Mouse (Mus musculus) limb, embryonic 13.5 days (tissue): Measurements from ENCODE around the gene Prnd. TPM values are rescaled to one million over a fixed set of nuclear protein-coding genes. Genes with fewer than 3 reads are reported as not detected.

Source experiments
- ATAC-seq: fragments of 200-750 bp; cut with Nextera tagmentation; 2 replicates; pipeline ENCODE4 v1.8.0; 2017; ENCODE audit warnings: low read depth, moderate number of reproducible peaks, moderate TSS enrichment; ENCODE audit not compliant: low FRiP score
- H3K27ac ChIP-seq: fragments of 300-500 bp; sonication (generic); 2 replicates; pipeline ENCODE4 v1.5.1; 2015; ENCODE audit warnings: inconsistent platforms, mild to moderate bottlenecking, moderate library complexity
- H3K27me3 ChIP-seq: fragments of 300-500 bp; sonication (generic); 2 replicates; pipeline ENCODE4 v1.6.1; 2015; ENCODE audit warnings: mild to moderate bottlenecking, inconsistent platforms
- H3K36me3 ChIP-seq: fragments of 300-500 bp; sonication (generic); 2 replicates; pipeline ENCODE4 v1.6.1; 2015; ENCODE audit warnings: inconsistent platforms, mild to moderate bottlenecking, moderate library complexity
- H3K4me1 ChIP-seq: fragments of 300-500 bp; sonication (generic); 2 replicates; pipeline ENCODE4 v1.6.1; 2015; ENCODE audit warnings: inconsistent platforms
- H3K4me2 ChIP-seq: fragments of 300-500 bp; sonication (generic); replicated peaks from 2 replicates; pipeline ENCODE4 v1.6.1; 2015; ENCODE audit warnings: inconsistent platforms, mild to moderate bottlenecking, moderate library complexity
- H3K4me3 ChIP-seq: fragments of 300-500 bp; sonication (generic); 2 replicates; pipeline ENCODE4 v1.5.1; 2015; ENCODE audit warnings: moderate library complexity, mild to moderate bottlenecking, inconsistent platforms
- H3K9ac ChIP-seq: fragments of 300-500 bp; sonication (generic); 2 replicates; pipeline ENCODE4 v1.6.1; 2015; ENCODE audit warnings: mild to moderate bottlenecking, inconsistent platforms
- H3K9me3 ChIP-seq: fragments of 300-500 bp; sonication (generic); 2 replicates; pipeline ENCODE4 v1.6.1; 2016; ENCODE audit warnings: inconsistent platforms
- WGBS: fragments of 180-500 bp; shearing (Covaris S2); methylation state at CpG from one replicate; pipeline ENCODE4 v1.1.7; 2015; 5-methylcytosine and 5-hydroxymethylcytosine counted together
- polyA plus RNA-seq: library from polyadenylated mRNA; unstranded; fragments of >200 nt; fragmentation: Nextera tagmentation; extraction: Ambion mirVana; gene quantifications from 2 replicates; pipeline ENCODE4 v1.2.1, GENCODE M21; 2015

Prnd gene
- polyA plus RNA-seq, 1 experiment from 2014 or later: 36.8 TPM

DNA sequence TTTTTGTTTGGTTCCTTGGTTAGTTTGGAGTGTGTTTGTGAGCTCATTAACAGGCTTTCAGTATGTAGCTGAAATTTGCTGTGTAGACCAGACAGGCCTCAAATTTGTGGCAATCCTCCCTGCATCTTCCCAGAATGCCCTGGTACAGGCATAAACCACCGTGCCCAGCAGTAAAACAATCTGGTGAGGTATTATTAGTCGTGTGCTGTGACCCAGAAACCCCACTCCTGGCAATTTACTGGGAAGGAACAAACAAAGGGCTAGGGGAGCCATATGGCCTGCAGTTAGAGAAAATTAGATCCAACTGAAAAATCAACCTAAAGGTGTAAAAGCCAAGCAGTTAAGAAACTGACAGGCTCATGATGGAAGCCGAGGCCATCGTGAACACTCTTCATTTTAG, 39.3 kb upstream of the Prnd start:
- Histone ChIP-seq H3K27ac (no peak overlapping the region), H3K4me3 (no peak overlapping the region), H3K4me1 (peaks cover 17% of the 10 kb centered on the region), H3K9me3 (no peaks in the 10 kb centered on the region), H3K4me2 (peak overlapping the region; percentile 77), H3K9ac (0 out of 2 replicates have a peak overlapping the region, but pooled peaks have one; percentile 13), H3K36me3 (peaks cover 4% of the 10 kb centered on the region; the same call in 1 of the 2 replicates), H3K27me3 (no peaks in the 10 kb centered on the region)
- no peak for ATAC-seq
- WGBS: 16% methylated on average over 4 of the region's 4 CpGs

DNA sequence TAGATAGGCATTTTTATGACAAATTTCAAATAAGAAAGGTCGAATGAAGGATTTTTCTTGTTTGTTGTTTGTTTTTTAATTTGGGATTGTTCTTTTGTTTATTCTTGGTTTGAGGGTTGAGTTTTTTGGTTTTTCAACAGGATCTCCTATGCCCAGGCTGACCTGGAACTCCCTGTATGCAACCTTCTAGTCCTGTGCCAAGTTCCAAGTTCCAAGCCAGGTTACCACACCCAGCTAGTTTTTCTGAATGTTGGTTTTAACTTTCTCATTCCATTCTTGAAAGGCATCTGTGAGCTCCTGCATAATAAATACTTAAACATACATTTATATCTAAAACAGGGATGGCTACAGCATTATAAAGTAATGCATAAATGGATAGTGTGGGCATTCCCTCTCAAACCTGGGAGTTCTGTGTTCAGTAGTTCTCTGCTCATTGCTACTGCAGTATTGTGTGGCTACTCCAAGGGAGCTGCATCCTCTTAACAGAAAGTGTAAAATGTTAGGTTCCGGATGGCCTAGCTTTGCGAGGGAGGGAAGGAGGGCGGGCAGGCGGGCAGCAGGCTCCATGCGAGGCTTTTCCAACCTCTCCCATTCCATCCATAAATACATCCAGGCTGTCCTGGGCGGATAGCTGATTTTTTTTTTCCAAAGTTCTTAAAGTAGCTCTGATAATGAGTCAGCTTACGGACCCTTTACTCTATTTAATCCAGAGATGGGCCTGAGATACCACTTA, 38.0 kb upstream of the Prnd start:
- Histone ChIP-seq H3K27ac (no peak overlapping the region), H3K9me3 (no peaks in the 10 kb centered on the region), H3K27me3 (no peaks in the 10 kb centered on the region), H3K36me3 (peaks cover 7% of the 10 kb centered on the region; the same call in 1 of the 2 replicates), H3K9ac (no peak overlapping the region), H3K4me3 (no peak overlapping the region), H3K4me1 (peaks cover 17% of the 10 kb centered on the region), H3K4me2 (no peak overlapping the region)
- 68% methylated on average over 8 of the region's 8 CpGs for whole genome bisulfite sequencing
- no peak for ATAC-seq

DNA sequence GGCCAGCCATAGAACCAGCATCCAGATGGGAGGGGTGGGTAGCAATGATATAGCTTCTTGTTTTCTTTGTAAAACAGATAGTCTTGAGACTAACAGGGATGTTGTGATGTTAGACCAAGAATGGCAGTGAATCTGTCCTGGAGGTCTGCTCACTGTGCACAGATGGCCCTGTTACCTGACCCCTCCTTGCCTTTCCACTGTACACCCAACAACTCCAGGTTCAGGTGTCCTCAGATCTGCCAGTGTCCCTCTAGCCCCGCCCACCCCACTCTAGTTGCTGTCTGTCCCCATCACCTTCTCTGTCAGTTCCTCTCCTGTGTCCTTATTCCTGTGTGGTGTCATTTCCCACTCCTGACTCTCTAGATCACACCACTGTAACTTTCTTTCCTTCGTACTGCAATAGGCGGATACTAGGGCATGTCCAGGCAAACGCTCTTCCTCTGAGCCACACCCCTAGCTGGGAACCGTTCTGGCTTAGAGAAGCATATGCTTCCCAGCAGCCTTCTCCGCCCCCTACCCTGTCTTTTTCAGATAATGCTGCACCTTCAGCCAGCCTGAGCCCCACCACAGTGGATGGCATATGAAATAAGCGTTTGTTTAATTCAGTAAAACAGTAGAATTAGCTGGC, 18.3 kb upstream of the Prnd start:
- 64% methylated on average over 7 of the region's 7 CpGs for WGBS
- no peak overlapping the region for H3K27ac ChIP-seq
- H3K36me3 ChIP-seq: peaks cover 11% of the 10 kb centered on the region
- H3K9me3 ChIP-seq: no peaks in the 10 kb centered on the region
- H3K4me1 ChIP-seq: peaks cover 14% of the 10 kb centered on the region
- no peak overlapping the region for H3K4me2 ChIP-seq
- H3K4me3 ChIP-seq: no peak overlapping the region
- ATAC-seq: no peak
- H3K9ac ChIP-seq: no peak overlapping the region
- H3K27me3 ChIP-seq: no peaks in the 10 kb centered on the region

DNA sequence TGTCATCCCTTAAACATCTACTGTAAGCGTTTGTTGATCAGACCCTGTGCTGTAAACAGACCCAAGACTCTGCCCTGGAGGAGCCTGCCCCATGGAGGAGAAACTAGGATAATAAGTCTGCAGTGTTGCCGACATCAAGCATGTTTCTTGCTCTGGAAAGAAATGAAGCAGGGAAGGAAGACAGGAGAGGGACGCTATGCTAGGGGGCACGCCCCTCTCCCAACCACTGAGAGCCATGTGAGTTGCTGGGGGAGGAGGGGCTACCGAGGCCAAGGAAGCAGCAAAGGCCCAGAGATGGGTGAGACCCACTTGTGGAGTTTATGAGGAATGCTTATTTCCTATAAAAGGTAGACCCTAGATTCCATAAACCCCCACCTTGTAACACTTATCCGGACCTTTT, 17.6 kb upstream of the Prnd start:
- no peak for ATAC-seq
- Histone ChIP-seq H3K9ac (no peak overlapping the region), H3K27me3 (no peaks in the 10 kb centered on the region), H3K4me1 (peaks cover 14% of the 10 kb centered on the region), H3K36me3 (peaks cover 12% of the 10 kb centered on the region), H3K4me3 (no peak overlapping the region), H3K4me2 (no peak overlapping the region), H3K27ac (no peak overlapping the region), H3K9me3 (no peaks in the 10 kb centered on the region)
- WGBS: 29% methylated on average over 6 of the region's 6 CpGs

DNA sequence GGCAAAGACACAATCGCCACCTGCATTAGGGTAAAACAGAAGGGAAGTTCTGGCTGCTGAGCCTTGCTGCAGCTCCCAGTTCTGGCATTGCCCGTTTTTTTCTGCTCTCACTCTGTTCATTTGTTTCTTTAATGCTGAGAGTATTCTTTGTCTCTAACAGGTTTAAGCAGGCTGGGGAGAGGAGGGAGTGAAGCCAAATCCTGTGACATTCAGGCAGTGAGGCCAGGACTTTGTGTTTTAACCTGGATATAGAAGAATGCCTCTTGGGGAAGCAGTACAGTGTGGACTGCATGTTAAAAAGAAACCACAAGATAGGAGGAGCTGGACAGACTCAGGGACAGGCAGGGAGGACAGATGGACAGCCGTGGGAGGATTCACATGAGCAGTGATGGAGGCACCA, 17.1 kb upstream of the Prnd start:
- peaks cover 14% of the 10 kb centered on the region for H3K4me1 ChIP-seq

DNA sequence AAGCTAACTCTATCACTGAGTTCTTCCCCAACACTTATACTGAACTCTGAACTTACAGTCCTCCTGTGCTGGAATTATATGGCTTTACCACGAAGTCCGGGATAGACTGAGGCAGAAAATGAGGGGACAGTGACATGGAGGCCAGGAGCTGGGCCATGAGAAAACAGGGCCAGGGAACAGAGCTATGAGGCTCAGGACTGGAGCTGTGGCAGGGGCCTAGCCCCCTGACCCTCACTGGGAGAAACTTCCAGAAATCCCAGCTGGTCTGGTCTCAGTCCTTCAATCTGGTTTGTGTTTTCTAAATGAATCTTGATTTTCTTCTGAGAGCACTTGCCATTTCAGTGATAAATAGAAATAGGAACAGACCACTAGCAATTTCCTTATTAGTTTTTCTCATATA, 16.4 kb upstream of the Prnd start:
- WGBS: 90% methylated on average over 2 of the region's 2 CpGs
- Histone ChIP-seq H3K36me3 (peaks cover 12% of the 10 kb centered on the region), H3K27me3 (no peaks in the 10 kb centered on the region), H3K9ac (no peak overlapping the region), H3K27ac (no peak overlapping the region; the same call in 1 of the 2 replicates), H3K4me2 (no peak overlapping the region), H3K4me3 (no peak overlapping the region), H3K9me3 (no peaks in the 10 kb centered on the region), H3K4me1 (peaks cover 14% of the 10 kb centered on the region)
- no peak for ATAC-seq

More for the DNA sequence above, 17.1 kb upstream of the Prnd start:
- peaks cover 12% of the 10 kb centered on the region for H3K36me3 ChIP-seq
- no peak overlapping the region for H3K4me3 ChIP-seq
- H3K9ac ChIP-seq: 0 out of 2 replicates have a peak overlapping the region, but pooled peaks have one; percentile 31
- no peak for ATAC-seq
- no peaks in the 10 kb centered on the region for H3K27me3 ChIP-seq
- no peak overlapping the region for H3K27ac ChIP-seq
- WGBS: 64% methylated on average over 3 of the region's 3 CpGs
- no peak overlapping the region for H3K4me2 ChIP-seq
- no peaks in the 10 kb centered on the region for H3K9me3 ChIP-seq

DNA sequence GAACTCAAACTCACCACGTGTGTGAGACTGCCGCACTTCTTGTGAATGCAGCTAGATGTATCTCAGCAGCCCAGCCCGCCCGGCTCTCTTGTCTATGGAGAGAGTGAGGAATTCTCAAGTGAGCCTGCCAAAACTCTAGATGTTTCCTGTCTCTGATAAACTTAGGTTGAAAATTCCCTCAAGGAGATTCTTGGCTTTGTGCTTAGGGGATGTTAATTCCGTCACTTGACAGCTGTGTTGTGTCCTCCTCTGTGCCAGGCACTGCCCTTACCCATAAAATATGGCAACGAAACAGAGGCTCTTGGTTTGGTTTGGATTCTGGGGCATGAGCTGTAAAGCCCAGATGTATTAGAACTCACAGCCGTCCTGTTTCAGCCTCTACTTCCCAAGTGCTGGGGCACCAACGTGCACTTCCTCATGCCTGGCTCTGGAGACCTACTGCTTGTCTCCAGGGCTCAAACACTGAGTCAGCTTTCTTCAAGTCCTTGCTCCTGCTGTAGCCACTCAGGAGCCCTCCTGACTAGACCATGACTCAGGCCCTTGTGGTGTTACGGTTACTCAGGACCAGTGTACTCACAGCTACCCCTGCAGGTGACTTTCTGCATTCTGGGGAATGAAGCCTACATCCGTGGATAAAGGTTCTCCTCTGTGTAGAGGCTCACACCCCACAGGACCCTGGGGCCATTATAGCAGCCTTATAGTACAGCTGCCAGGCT, 15.1 kb upstream of the Prnd start:
- no peak for ATAC-seq
- Histone ChIP-seq H3K36me3 (peaks cover 12% of the 10 kb centered on the region), H3K9ac (no peak overlapping the region), H3K4me1 (peaks cover 14% of the 10 kb centered on the region), H3K27ac (no peak overlapping the region), H3K9me3 (no peaks in the 10 kb centered on the region), H3K4me3 (no peak overlapping the region), H3K27me3 (no peaks in the 10 kb centered on the region), H3K4me2 (no peak overlapping the region)
- 79% methylated on average over 10 of the region's 10 CpGs for WGBS

DNA sequence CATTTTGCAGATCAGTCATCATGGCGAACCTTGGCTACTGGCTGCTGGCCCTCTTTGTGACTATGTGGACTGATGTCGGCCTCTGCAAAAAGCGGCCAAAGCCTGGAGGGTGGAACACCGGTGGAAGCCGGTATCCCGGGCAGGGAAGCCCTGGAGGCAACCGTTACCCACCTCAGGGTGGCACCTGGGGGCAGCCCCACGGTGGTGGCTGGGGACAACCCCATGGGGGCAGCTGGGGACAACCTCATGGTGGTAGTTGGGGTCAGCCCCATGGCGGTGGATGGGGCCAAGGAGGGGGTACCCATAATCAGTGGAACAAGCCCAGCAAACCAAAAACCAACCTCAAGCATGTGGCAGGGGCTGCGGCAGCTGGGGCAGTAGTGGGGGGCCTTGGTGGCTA, 14.3 kb upstream of the Prnd start:
- Histone ChIP-seq H3K27ac (no peak overlapping the region), H3K9me3 (no peaks in the 10 kb centered on the region), H3K4me3 (no peak overlapping the region), H3K27me3 (no peaks in the 10 kb centered on the region), H3K36me3 (peaks cover 12% of the 10 kb centered on the region), H3K9ac (no peak overlapping the region), H3K4me1 (peaks cover 14% of the 10 kb centered on the region), H3K4me2 (no peak overlapping the region)
- 91% methylated on average over 10 of the region's 10 CpGs for WGBS
- no peak for ATAC-seq

DNA sequence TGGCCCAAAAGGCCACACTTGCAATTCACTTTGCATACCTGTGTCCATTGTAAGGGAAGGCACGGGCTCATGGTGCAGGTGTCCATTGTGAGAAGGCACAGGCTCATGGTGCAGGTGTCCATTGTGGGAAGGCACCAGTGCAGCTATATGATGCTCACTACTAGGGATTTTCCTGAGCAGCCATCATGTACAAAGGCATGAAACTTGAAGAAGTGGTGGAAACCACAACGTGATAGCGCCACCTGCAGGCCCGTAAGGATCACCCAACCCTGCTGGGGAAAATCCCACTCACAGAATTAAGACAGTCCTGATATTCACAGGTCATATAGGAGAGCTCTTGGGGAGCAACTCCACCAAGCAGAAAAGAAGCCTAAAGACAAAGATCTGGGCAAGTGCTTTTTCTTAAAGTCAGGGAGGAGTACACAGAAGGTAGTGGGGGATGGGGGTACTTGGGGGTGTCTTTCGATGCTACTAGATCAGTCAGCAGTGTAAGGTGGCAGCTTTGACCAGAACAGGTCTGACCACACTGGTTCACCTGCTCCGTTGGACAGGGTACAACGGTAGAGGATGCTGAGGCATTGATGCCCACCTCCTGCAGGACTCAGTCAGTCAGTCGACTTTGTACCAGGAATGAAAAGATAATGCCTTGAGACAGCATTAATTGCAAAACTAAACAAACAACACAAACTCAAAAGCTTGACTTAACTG, 11.1 kb upstream of the Prnd start:
- no peak overlapping the region for H3K4me3 ChIP-seq
- H3K36me3 ChIP-seq: peaks cover 12% of the 10 kb centered on the region
- no peak overlapping the region for H3K4me2 ChIP-seq
- no peak overlapping the region for H3K27ac ChIP-seq
- H3K9me3 ChIP-seq: no peaks in the 10 kb centered on the region
- H3K4me1 ChIP-seq: no peaks in the 10 kb centered on the region
- WGBS: 42% methylated on average over 8 of the region's 8 CpGs
- ATAC-seq: no peak
- no peaks in the 10 kb centered on the region for H3K27me3 ChIP-seq
- H3K9ac ChIP-seq: no peak overlapping the region

DNA sequence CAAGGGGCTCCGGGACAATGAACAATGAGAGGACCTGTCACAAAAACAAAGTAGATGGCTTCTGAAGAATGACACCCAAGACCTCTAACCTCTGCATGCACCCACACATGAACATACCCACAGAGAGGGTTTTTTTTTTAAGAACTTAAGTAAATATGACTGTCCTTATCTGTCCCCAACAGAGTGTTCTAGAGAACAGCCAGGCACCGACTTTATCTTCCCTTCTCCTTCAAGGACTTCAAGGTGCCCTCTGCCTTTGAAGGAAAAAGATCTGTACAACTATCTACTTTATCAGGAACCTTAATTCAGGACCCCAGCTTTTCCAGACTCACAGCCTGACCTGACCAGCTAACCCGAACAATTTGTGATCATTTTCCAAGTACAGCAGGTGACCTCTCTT, 10.2 kb upstream of the Prnd start:
- Histone ChIP-seq H3K9me3 (no peaks in the 10 kb centered on the region), H3K4me2 (no peak overlapping the region), H3K27me3 (no peaks in the 10 kb centered on the region), H3K4me3 (no peak overlapping the region), H3K27ac (no peak overlapping the region), H3K36me3 (peaks cover 12% of the 10 kb centered on the region), H3K4me1 (no peaks in the 10 kb centered on the region), H3K9ac (no peak overlapping the region)
- no peak for ATAC-seq
- 86% methylated on average over 3 of the region's 3 CpGs for WGBS

DNA sequence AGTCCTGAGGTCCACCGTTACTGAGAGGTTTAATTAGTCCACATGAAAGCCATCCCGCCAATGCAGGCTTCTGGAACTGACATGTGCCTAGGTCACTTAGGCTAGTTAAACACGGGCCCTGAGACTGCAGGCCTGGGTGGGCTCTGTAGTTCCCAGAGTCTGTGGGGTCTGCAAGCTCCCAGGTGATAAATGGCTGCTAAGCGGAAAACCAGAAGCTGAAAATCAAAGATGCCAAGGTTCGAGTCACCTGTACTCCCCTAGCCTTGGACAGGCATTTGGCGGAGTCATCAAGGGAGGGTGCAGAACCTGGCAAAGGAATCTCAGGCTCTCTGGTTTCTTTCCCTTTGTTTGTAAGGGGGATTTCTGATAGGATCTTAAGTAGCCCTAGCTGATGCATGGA, 9.2 kb upstream of the Prnd start:
- 68% methylated on average over 6 of the region's 6 CpGs for WGBS
- Histone ChIP-seq H3K27ac (no peak overlapping the region), H3K36me3 (peaks cover 10% of the 10 kb centered on the region), H3K4me2 (no peak overlapping the region), H3K27me3 (no peaks in the 10 kb centered on the region), H3K9ac (no peak overlapping the region), H3K4me1 (no peaks in the 10 kb centered on the region), H3K4me3 (no peak overlapping the region), H3K9me3 (no peaks in the 10 kb centered on the region)
- no peak for ATAC-seq

DNA sequence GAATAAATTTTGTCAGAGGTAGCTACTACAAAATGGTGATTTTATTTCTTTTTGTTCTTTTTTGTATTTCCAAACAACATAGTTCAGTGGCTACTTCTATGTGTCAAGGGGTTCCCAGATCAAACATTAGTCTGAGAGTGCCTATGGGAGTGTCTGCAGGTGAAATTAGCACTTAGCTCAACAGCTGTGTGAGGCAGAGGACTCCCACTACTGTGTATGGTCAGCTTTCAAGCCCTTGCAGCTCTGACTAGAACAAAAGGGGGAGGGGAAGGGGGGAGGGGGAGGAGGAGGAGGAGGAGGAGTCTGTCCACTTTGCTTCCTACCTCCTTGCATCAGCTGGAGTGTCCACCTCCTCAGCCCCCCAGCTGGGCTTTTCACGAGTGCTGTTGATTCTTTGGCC, 6.3 kb upstream of the Prnd start:
- no peaks in the 10 kb centered on the region for H3K9me3 ChIP-seq
- WGBS: 39% methylated on average over 1 of the region's 1 CpGs
- no peak overlapping the region for H3K4me3 ChIP-seq
- no peak for ATAC-seq
- H3K36me3 ChIP-seq: no peaks in the 10 kb centered on the region
- no peaks in the 10 kb centered on the region for H3K27me3 ChIP-seq
- H3K4me1 ChIP-seq: no peaks in the 10 kb centered on the region
- no peak overlapping the region for H3K27ac ChIP-seq
- H3K4me2 ChIP-seq: no peak overlapping the region
- no peak overlapping the region for H3K9ac ChIP-seq
